Mouse (Mus musculus) MEL (cell line): ENCODE measurements at regions not wholly inside any gene's neighbourhood (a gene's known extent, or its start where the extent isn't known, plus 50 kb on each side); places are given as distances from the start of the nearest gene placed in this dataset.

Experiments used
- DNase-seq: peaks from one replicate; pipeline ENCODE4 v3.0.0; 2011; ENCODE audit warnings: low read depth, low spot score
- H3K27ac ChIP-seq: 2 replicates; pipeline ENCODE4 v1.5.1; 2012; ENCODE audit warnings: low read depth, mild to moderate bottlenecking, control low read depth, low read length, moderate library complexity; ENCODE audit not compliant: control insufficient read depth
- H3K27me3 ChIP-seq, 2 experiments: fragments of 150-350 bp in 1 of 2; sonication (generic) in 1 of 2; 2 replicates each; pipeline ENCODE4 v1.6.1; 2012; ENCODE audit warnings: low read length in 2 of 2, mild to moderate bottlenecking in 2 of 2, improper control_type of control experiment in 1 of 2, moderate library complexity in 1 of 2; ENCODE audit not compliant: insufficient read depth in 2 of 2, control insufficient read depth in 1 of 2
- H3K36me3 ChIP-seq, 2 experiments: 2 replicates each; pipeline ENCODE4 v1.6.1; 2012 to 2014; ENCODE audit warnings: low read length in 2 of 2, improper control_type of control experiment in 1 of 2, inconsistent platforms in 1 of 2, mild to moderate bottlenecking in 1 of 2; ENCODE audit not compliant: insufficient read depth in 2 of 2, control insufficient read depth in 1 of 2
- H3K4me1 ChIP-seq, 2 experiments: fragments of 150-350 bp in 1 of 2; sonication (generic) in 1 of 2; 2 replicates each; pipeline ENCODE4 v1.6.1; 2012; ENCODE audit warnings: low read length in 2 of 2, improper control_type of control experiment in 1 of 2, mild to moderate bottlenecking in 1 of 2; ENCODE audit not compliant: insufficient read depth in 2 of 2, control insufficient read depth in 1 of 2
- H3K4me3 ChIP-seq, 2 experiments: fragments of 150-350 bp in 1 of 2; sonication (generic) in 1 of 2; 2 replicates each; pipeline ENCODE4 v1.5.1; 2012; ENCODE audit warnings: low read depth in 2 of 2, low read length in 2 of 2, mild to moderate bottlenecking in 2 of 2, moderate library complexity in 2 of 2, control low read depth in 1 of 2, improper control_type of control experiment in 1 of 2; ENCODE audit not compliant: control insufficient read depth in 1 of 2, insufficient read depth in 1 of 2
- H3K79me2 ChIP-seq: 2 replicates; pipeline ENCODE4 v1.6.1; 2012; ENCODE audit warnings: mild to moderate bottlenecking, low read length, moderate library complexity; ENCODE audit not compliant: control insufficient read depth, poor library complexity, insufficient read depth
- H3K9ac ChIP-seq: 2 replicates; pipeline ENCODE4 v1.6.1; 2012; ENCODE audit warnings: low read depth, mild to moderate bottlenecking, control low read depth, low read length, moderate library complexity; ENCODE audit not compliant: control insufficient read depth, poor library complexity, severe bottlenecking
- H3K9me3 ChIP-seq: fragments of 150-350 bp; sonication (generic); replicated peaks from 2 replicates; pipeline ENCODE4 v1.6.1; 2012; ENCODE audit warnings: mild to moderate bottlenecking, low read length, improper control_type of control experiment, moderate library complexity; ENCODE audit not compliant: insufficient read depth
- CHD1 ChIP-seq: IDR thresholded peaks from 2 replicates; pipeline ENCODE4 v1.6.1; 2012; ENCODE audit warnings: low read depth, mild to moderate bottlenecking, inconsistent platforms, low read length, improper control_type of control experiment
- CHD2 ChIP-seq: IDR thresholded peaks from 2 replicates; pipeline ENCODE4 v1.6.1; 2011; ENCODE audit warnings: low read length, improper control_type of control experiment
- CTCF ChIP-seq, 3 experiments: IDR thresholded peaks in 2 of 3; conservative IDR thresholded peaks in 1 of 3; 2 replicates each; pipeline ENCODE4 v1.5.1; 2011 to 2012; ENCODE audit warnings: low read length in 3 of 3, low read depth in 2 of 3, mild to moderate bottlenecking in 2 of 3, improper control_type of control experiment in 1 of 3, inconsistent platforms in 1 of 3, mixed read lengths in 1 of 3, moderate library complexity in 1 of 3; ENCODE audit not compliant: control insufficient read depth in 1 of 3, insufficient read depth in 1 of 3, poor library complexity in 1 of 3, severe bottlenecking in 1 of 3
- E2F4 ChIP-seq: IDR thresholded peaks from 2 replicates; pipeline ENCODE4 v1.6.1; 2011; ENCODE audit warnings: low read depth, low read length, improper control_type of control experiment, borderline replicate concordance
- ELF1 ChIP-seq: IDR thresholded peaks from 2 replicates; pipeline ENCODE4 v1.6.1; 2014; ENCODE audit warnings: low read depth, mild to moderate bottlenecking, inconsistent platforms, low read length, improper control_type of control experiment, moderate library complexity
- EP300 ChIP-seq, 2 experiments: IDR thresholded peaks; 2 replicates each; pipeline ENCODE4 v1.6.1; 2011; ENCODE audit warnings: improper control_type of control experiment in 2 of 2, low read length in 2 of 2, low read depth in 1 of 2, mild to moderate bottlenecking in 1 of 2
- ETS1 ChIP-seq: IDR thresholded peaks from 2 replicates; pipeline ENCODE4 v1.6.1; 2012; ENCODE audit warnings: low read depth, mild to moderate bottlenecking, inconsistent platforms, low read length, improper control_type of control experiment, moderate library complexity
- GABPA ChIP-seq: IDR thresholded peaks from 2 replicates; pipeline ENCODE4 v1.6.1; 2012; ENCODE audit warnings: low read depth, mild to moderate bottlenecking, inconsistent platforms, low read length, improper control_type of control experiment, moderate library complexity
- GATA1 ChIP-seq: IDR thresholded peaks from 2 replicates; pipeline ENCODE4 v1.6.1; 2011; ENCODE audit warnings: low read depth, low read length, improper control_type of control experiment
- KAT2A ChIP-seq: conservative IDR thresholded peaks from 2 replicates; pipeline ENCODE4 v1.6.1; 2012; ENCODE audit warnings: low read depth, low read length, improper control_type of control experiment, inconsistent platforms
- MAFK ChIP-seq: IDR thresholded peaks from 2 replicates; pipeline ENCODE4 v1.6.1; 2011; ENCODE audit warnings: low read depth, mild to moderate bottlenecking, low read length, improper control_type of control experiment, borderline replicate concordance
- MAX ChIP-seq: IDR thresholded peaks from 2 replicates; pipeline ENCODE4 v1.6.1; 2011; ENCODE audit warnings: low read length, improper control_type of control experiment
- MAZ ChIP-seq: IDR thresholded peaks from 2 replicates; pipeline ENCODE4 v1.6.1; 2012; ENCODE audit warnings: low read depth, mild to moderate bottlenecking, inconsistent platforms, low read length, improper control_type of control experiment
- MEF2A ChIP-seq: IDR thresholded peaks from 2 replicates; pipeline ENCODE4 v1.6.1; 2014; ENCODE audit warnings: low read depth, mild to moderate bottlenecking, inconsistent platforms, low read length, improper control_type of control experiment; ENCODE audit not compliant: poor library complexity, insufficient replicate concordance, severe bottlenecking; ENCODE audit errors: extremely low read depth
- MYB ChIP-seq: IDR thresholded peaks from 2 replicates; pipeline ENCODE4 v1.6.1; 2011; ENCODE audit warnings: mild to moderate bottlenecking, low read depth, low read length, improper control_type of control experiment
- NELFE ChIP-seq: IDR thresholded peaks from 2 replicates; pipeline ENCODE4 v1.6.1; 2011; ENCODE audit warnings: low read depth, low read length, improper control_type of control experiment
- NRF1 ChIP-seq: IDR thresholded peaks from 2 replicates; pipeline ENCODE4 v1.6.1; 2014; ENCODE audit warnings: low read depth, mild to moderate bottlenecking, inconsistent platforms, low read length, improper control_type of control experiment, moderate library complexity; ENCODE audit not compliant: poor library complexity, insufficient read depth, severe bottlenecking
- POLR2A ChIP-seq, 2 experiments: IDR thresholded peaks; 2 replicates each; pipeline ENCODE4 v1.6.1; 2011 to 2012; ENCODE audit warnings: low read length in 2 of 2, mild to moderate bottlenecking in 2 of 2, control low read depth in 1 of 2, improper control_type of control experiment in 1 of 2, low read depth in 1 of 2, moderate library complexity in 1 of 2; ENCODE audit not compliant: control insufficient read depth in 1 of 2, insufficient read depth in 1 of 2, poor library complexity in 1 of 2
- POLR2AphosphoS2 ChIP-seq: IDR thresholded peaks from 2 replicates; pipeline ENCODE4 v1.6.1; 2011; ENCODE audit warnings: low read length, improper control_type of control experiment
- POLR2AphosphoS5 ChIP-seq: IDR thresholded peaks from 2 replicates; pipeline ENCODE4 v1.6.1; 2012; ENCODE audit warnings: low read depth, borderline replicate concordance, mild to moderate bottlenecking, inconsistent platforms, low read length, moderate library complexity, mixed read lengths
- RAD21 ChIP-seq: IDR thresholded peaks from 2 replicates; pipeline ENCODE4 v1.6.1; 2011; ENCODE audit warnings: mild to moderate bottlenecking, low read depth, low read length, improper control_type of control experiment
- RCOR1 ChIP-seq: IDR thresholded peaks from 2 replicates; pipeline ENCODE4 v1.6.1; 2012; ENCODE audit warnings: low read depth, mild to moderate bottlenecking, inconsistent platforms, low read length, improper control_type of control experiment
- SIN3A ChIP-seq: IDR thresholded peaks from 2 replicates; pipeline ENCODE4 v1.6.1; 2012; ENCODE audit warnings: low read length, improper control_type of control experiment, inconsistent platforms
- SMC3 ChIP-seq: IDR thresholded peaks from 2 replicates; pipeline ENCODE4 v1.6.1; 2011; ENCODE audit warnings: low read depth, low read length, improper control_type of control experiment
- TAL1 ChIP-seq: IDR thresholded peaks from 2 replicates; pipeline ENCODE4 v1.6.1; 2012; ENCODE audit warnings: mild to moderate bottlenecking, inconsistent platforms, low read length, moderate library complexity, mixed read lengths
- TBP ChIP-seq: IDR thresholded peaks from 2 replicates; pipeline ENCODE4 v1.8.0; 2011; ENCODE audit warnings: low read depth, low read length, improper control_type of control experiment
- TCF12 ChIP-seq: IDR thresholded peaks from 2 replicates; pipeline ENCODE4 v1.6.1; 2014; ENCODE audit warnings: low read depth, mild to moderate bottlenecking, inconsistent platforms, low read length, improper control_type of control experiment, moderate library complexity
- UBTF ChIP-seq: IDR thresholded peaks from 2 replicates; pipeline ENCODE4 v1.6.1; 2012; ENCODE audit warnings: low read depth, mild to moderate bottlenecking, inconsistent platforms, low read length, improper control_type of control experiment, moderate library complexity, borderline replicate concordance; ENCODE audit not compliant: insufficient read depth
- USF2 ChIP-seq, 2 experiments: IDR thresholded peaks; 2 replicates each; pipeline ENCODE4 v1.6.1; 2011 to 2012; ENCODE audit warnings: improper control_type of control experiment in 2 of 2, low read length in 2 of 2, borderline replicate concordance in 1 of 2, inconsistent platforms in 1 of 2, low read depth in 1 of 2, mild to moderate bottlenecking in 1 of 2; ENCODE audit not compliant: insufficient read depth in 1 of 2
- ZC3H11A ChIP-seq: IDR thresholded peaks from 2 replicates; pipeline ENCODE4 v1.6.1; 2012; ENCODE audit warnings: low read depth, mild to moderate bottlenecking, inconsistent platforms, low read length, improper control_type of control experiment
- ZKSCAN1 ChIP-seq: IDR thresholded peaks from 2 replicates; pipeline ENCODE4 v1.6.1; 2012; ENCODE audit warnings: low read depth, mild to moderate bottlenecking, inconsistent platforms, low read length, improper control_type of control experiment, moderate library complexity
- ZMIZ1 ChIP-seq: IDR thresholded peaks from 2 replicates; pipeline ENCODE4 v1.6.1; 2012; ENCODE audit warnings: low read depth, mild to moderate bottlenecking, inconsistent platforms, low read length, improper control_type of control experiment, moderate library complexity
- ZNF384 ChIP-seq: IDR thresholded peaks from 2 replicates; pipeline ENCODE4 v1.6.1; 2012; ENCODE audit warnings: low read depth, mild to moderate bottlenecking, inconsistent platforms, low read length, improper control_type of control experiment

GRCm38 (mm10) chr9:8814236-8814635 lies 85.4 kb upstream of the Pgr start (continued):
- TF ChIP-seq MEF2A (no peak), MAFK (no peak), E2F4 (no peak), KAT2A (no peak), POLR2A (IDR thresholded peaks at IDR 0.05; ENCODE audit: control insufficient read depth in 1 of 2, insufficient read depth in 1 of 2, low read depth in 1 of 2, low read length in 2 of 2, poor library complexity in 1 of 2) (no peak), RCOR1 (peak; percentile 27)

DNA sequence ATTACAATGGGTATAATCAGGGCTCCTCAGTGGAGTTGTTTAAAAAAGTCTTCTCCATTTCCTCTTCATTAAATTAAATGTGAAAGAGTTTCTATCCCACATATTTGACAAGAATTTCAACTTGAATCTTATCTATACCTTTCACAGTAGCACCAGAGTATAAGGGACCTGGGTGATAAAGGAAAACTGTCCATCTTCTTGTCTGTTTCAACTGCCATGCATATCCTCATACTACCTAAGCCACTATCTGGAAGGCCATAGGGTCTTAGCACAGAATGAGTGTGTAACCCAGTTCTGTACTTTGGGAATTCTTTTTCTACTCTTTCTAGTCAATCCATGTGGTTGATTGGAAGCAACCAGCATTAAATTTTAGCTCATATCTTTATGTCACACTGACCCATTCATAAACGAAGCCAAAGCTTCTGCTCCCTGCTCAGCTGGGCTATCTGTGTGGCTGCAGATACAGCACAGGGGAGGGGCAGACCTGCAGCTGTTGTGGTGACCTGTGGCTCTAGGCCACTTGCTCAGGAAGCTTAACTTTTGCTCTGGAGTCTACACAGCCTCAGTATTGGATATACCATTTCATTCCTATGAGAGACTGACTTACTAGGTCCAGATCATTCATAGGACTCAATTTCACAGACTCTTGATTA lies 75.8 kb upstream of the Pgr start:
- H3K9ac ChIP-seq, result no peak overlapping the region
- H3K4me3 ChIP-seq, result no peak overlapping the region
- peak overlapping the region; percentile 38 for H3K27ac ChIP-seq
- no peaks in the 10 kb centered on the region for H3K9me3 ChIP-seq
- DNase-seq, result peak; percentile 68
- peaks cover 15 to 17% of the 10 kb centered on the region in 2 experiments for H3K4me1 ChIP-seq
- H3K27me3 ChIP-seq, result no peaks in the 10 kb centered on the region
- H3K36me3 ChIP-seq, result peaks cover 0 to 16% of the 10 kb centered on the region in 2 experiments; a peak in 2 of 4 replicates
- H3K79me2 ChIP-seq, result no peaks in the 10 kb centered on the region
- TF ChIP-seq SIN3A (no peak; the same call in 1 of the 2 replicates), GATA1 (peak; percentile 84), RCOR1 (peak; percentile 60), POLR2AphosphoS2 (no peak), UBTF (no peak), MYB (peak; percentile 93), ZC3H11A (no peak), CHD1 (no peak), KAT2A (no peak), EP300 (IDR thresholded peaks at IDR 0.05; ENCODE audit: low read depth in 1 of 2, low read length in 2 of 2) (peak; percentile 82 to 94), SMC3 (no peak), USF2 (IDR thresholded peaks at IDR 0.05; ENCODE audit: borderline replicate concordance in 1 of 2, insufficient read depth in 1 of 2, low read depth in 1 of 2, low read length in 2 of 2) (no peak), POLR2A (IDR thresholded peaks at IDR 0.05; ENCODE audit: control insufficient read depth in 1 of 2, insufficient read depth in 1 of 2, low read depth in 1 of 2, low read length in 2 of 2, poor library complexity in 1 of 2) (no peak), RAD21 (no peak), GABPA (no peak), POLR2AphosphoS5 (no peak), NRF1 (no peak), ETS1 (peak; percentile 86), TBP (no peak), ELF1 (no peak), CHD2 (no peak), MAX (no peak), ZNF384 (0 out of 2 replicates have a peak, but pooled peaks have one; percentile 15), MAZ (0 out of 2 replicates have a peak, but pooled peaks have one; percentile 30), TCF12 (peak; percentile 76), TAL1 (peak; percentile 56), NELFE (no peak), ZMIZ1 (no peak), ZKSCAN1 (no peak), E2F4 (no peak), CTCF (IDR thresholded peaks at IDR 0.05 in 2 of 3, conservative IDR thresholded peaks at IDR 0.05 in 1 of 3; ENCODE audit: control insufficient read depth in 1 of 3, insufficient read depth in 1 of 3, low read depth in 2 of 3, low read length in 3 of 3, poor library complexity in 1 of 3, severe bottlenecking in 1 of 3) (no peak), MEF2A (no peak)
